8 mouse cellular contexts compared by ENCODE assay signal in genomic region chr19:5432992-5433852, GRCm38 (mm10). TPM values are rescaled to one million over a fixed set of nuclear protein-coding genes. Genes with fewer than 3 reads are reported as not detected.
DNase-seq lines count a peak whose midpoint lies in the region; ATAC-seq and TF ChIP-seq lines count a peak whose summit lies in the region.

No protein-coding gene starts in this region.

- no peaks in the 10 kb centered on the region for H3K27me3 ChIP-seq in intestine, embryonic 16.5 days (replicated peaks; ENCODE audit: control insufficient read depth, insufficient read depth, low read length)
- no peaks in the 10 kb centered on the region; the same call in 1 of the 2 replicates for H3K27me3 ChIP-seq in neural tube, embryonic 15.5 days (replicated peaks)

- H3K9me3 ChIP-seq in intestine, embryonic 16.5 days (ENCODE audit: control insufficient read depth, low read length) = no peaks in the 10 kb centered on the region
- H3K9me3 ChIP-seq in neural tube, embryonic 15.5 days (replicated peaks) = no peaks in the 10 kb centered on the region

- peak; percentile 43 for TF ChIP-seq CTCF in lung, adult 2 months (IDR thresholded peaks at IDR 0.05; ENCODE audit: insufficient read depth, low read length)

- TF ChIP-seq POLR2A in lung, adult 2 months (IDR thresholded peaks at IDR 0.05; ENCODE audit: borderline replicate concordance, extremely low read depth, low read depth, low read length) = no peak; the same call in 1 of the 2 replicates

- H3K9ac ChIP-seq in intestine, embryonic 16.5 days (ENCODE audit: low read depth, low read length) = peak overlapping the region; percentile 63
- peak overlapping the region; percentile 15; the same call in 1 of the 2 replicates for H3K9ac ChIP-seq in neural tube, embryonic 15.5 days (replicated peaks)

- intact Hi-C loops in gastrocnemius, postnatal 36 days (cut with DNase I) = loop anchor here (5.0 kb wide), 1 partner anchor 54 kb away; the partner anchor contains the start of gene Mus81
- intact Hi-C loops in gastrocnemius, postnatal 14 days (cut with DNase I; ENCODE audit: low total_unique reads) = no loop called here

- 6% methylated on average over 16 of the region's 16 CpGs for WGBS in intestine, embryonic 16.5 days
- WGBS in lung, adult 2 months = 1% methylated on average over 16 of the region's 16 CpGs
- WGBS in neural tube, embryonic 15.5 days = 12% methylated on average over 16 of the region's 16 CpGs

- peak overlapping the region; percentile 67; the same call in 1 of the 2 replicates for H3K27ac ChIP-seq in intestine, embryonic 16.5 days (ENCODE audit: low read length)
- H3K27ac ChIP-seq in neural tube, embryonic 15.5 days (replicated peaks) = peak overlapping the region; percentile 60

- H3K4me1 ChIP-seq in intestine, embryonic 16.5 days (ENCODE audit: control insufficient read depth, insufficient read depth, low read length) = peaks cover 13% of the 10 kb centered on the region
- H3K4me1 ChIP-seq in lung, adult 2 months (ENCODE audit: control insufficient read depth, insufficient read depth, low read length) = peaks cover 17% of the 10 kb centered on the region
- peaks cover 17% of the 10 kb centered on the region for H3K4me1 ChIP-seq in neural tube, embryonic 15.5 days

- H3K4me3 ChIP-seq in intestine, embryonic 16.5 days (ENCODE audit: low read length) = peak overlapping the region; percentile 38
- H3K4me3 ChIP-seq in lung, adult 2 months (replicated peaks; ENCODE audit: extremely low read depth, low read depth, low read length) = peak overlapping the region; percentile 45
- peak overlapping the region; percentile 21 for H3K4me3 ChIP-seq in neural tube, embryonic 15.5 days (replicated peaks)

- H3K36me3 ChIP-seq in intestine, embryonic 16.5 days (ENCODE audit: control insufficient read depth, insufficient read depth, low read length) = no peaks in the 10 kb centered on the region
- no peaks in the 10 kb centered on the region for H3K36me3 ChIP-seq in neural tube, embryonic 15.5 days

- peak overlapping the region; percentile 83 for H3K4me2 ChIP-seq in intestine, embryonic 16.5 days (ENCODE audit: low read depth, low read length)
- peak overlapping the region; percentile 58 for H3K4me2 ChIP-seq in neural tube, embryonic 15.5 days

- ATAC-seq in intestine, embryonic 16.5 days = peak; percentile 72
- ATAC-seq in neural tube, embryonic 15.5 days (ENCODE audit: low FRiP score) = no peak

- DNase-seq in gastrocnemius, adult 18-20 months (ENCODE audit: low spot score) = peak; percentile 47
- DNase-seq in gastrocnemius, postnatal 36 days = no peak
- DNase-seq in c-Kit-positive CD71-negative TER-119-negative erythroid progenitor cells, embryonic 14.5 days (ENCODE audit: low read depth) = peak; percentile 52
- DNase-seq in gastrocnemius, postnatal 14 days = peak; percentile 61
- peak; percentile 36 for DNase-seq in lung, adult 2 months
- DNase-seq in right cerebral cortex, adult 2 months (ENCODE audit: low spot score in 2 of 2) = no peak

RNA-seq across cellular contexts. Expression of gene AI837181, which starts 8.3 kb away (rescaled TPM):
- 10 to 100 TPM; 32.9 to 36.2 TPM for total RNA-seq in gastrocnemius, adult 18-20 months (2021)
- total RNA-seq in gastrocnemius, postnatal 36 days (2021) = 10 to 100 TPM; 32.7 to 33.6 TPM
- 10 to 100 TPM; 45.1 to 48.4 TPM for total RNA-seq in gastrocnemius, postnatal 14 days (2021)
- 10.2 and 16.8 TPM in 2 replicates for polyA plus RNA-seq in intestine, embryonic 16.5 days (2015; fragmentation: Nextera tagmentation; extraction: Ambion mirVana)
- polyA plus RNA-seq in lung, adult 2 months (2012; rRNA removed) = 85.2 and 86.7 TPM in 2 replicates
- 84.7 and 87.3 TPM in 2 replicates for polyA plus RNA-seq in neural tube, embryonic 15.5 days (2015; fragmentation: Nextera tagmentation; extraction: Ambion mirVana)

RNA-seq across cellular contexts. Expression of gene Drap1, which starts 8.4 kb away (rescaled TPM):
- total RNA-seq in gastrocnemius, adult 18-20 months (2021) = 100 to 1,000 TPM; 587 to 651 TPM
- total RNA-seq in gastrocnemius, postnatal 36 days (2021) = 100 to 1,000 TPM; 531 to 582 TPM
- 100 to 1,000 TPM; 550 to 558 TPM for total RNA-seq in gastrocnemius, postnatal 14 days (2021)
- polyA plus RNA-seq in intestine, embryonic 16.5 days (2015; fragmentation: Nextera tagmentation; extraction: Ambion mirVana) = 175 and 180 TPM in 2 replicates
- polyA plus RNA-seq in lung, adult 2 months (2012; rRNA removed) = 151 and 176 TPM in 2 replicates
- polyA plus RNA-seq in neural tube, embryonic 15.5 days (2015; fragmentation: Nextera tagmentation; extraction: Ambion mirVana) = 300 and 329 TPM in 2 replicates

RNA-seq across cellular contexts. Expression of gene Fosl1, which starts 14.1 kb away (rescaled TPM):
- total RNA-seq in gastrocnemius, adult 18-20 months (2021) = under 1 TPM; 0.17 to 0.34 TPM
- total RNA-seq in gastrocnemius, postnatal 36 days (2021) = not detected
- total RNA-seq in gastrocnemius, postnatal 14 days (2021) = not detected
- not detected in 2 replicates for polyA plus RNA-seq in intestine, embryonic 16.5 days (2015; fragmentation: Nextera tagmentation; extraction: Ambion mirVana)
- polyA plus RNA-seq in lung, adult 2 months (2012; rRNA removed) = 0.34 and 0.36 TPM in 2 replicates
- 0.45 TPM in 1 of 2 replicates, not detected in the other for polyA plus RNA-seq in neural tube, embryonic 15.5 days (2015; fragmentation: Nextera tagmentation; extraction: Ambion mirVana)

RNA-seq across cellular contexts. Expression of gene Ccdc85b, which starts 24.5 kb away (rescaled TPM):
- total RNA-seq in gastrocnemius, adult 18-20 months (2021) = 1 to 10 TPM; 4.0 to 5.1 TPM
- 1 to 10 TPM; 4.7 to 6.0 TPM for total RNA-seq in gastrocnemius, postnatal 36 days (2021)
- total RNA-seq in gastrocnemius, postnatal 14 days (2021) = 1 to 10 TPM; 6.4 to 7.2 TPM
- polyA plus RNA-seq in intestine, embryonic 16.5 days (2015; fragmentation: Nextera tagmentation; extraction: Ambion mirVana) = 5.0 and 5.4 TPM in 2 replicates
- 15.8 and 17.0 TPM in 2 replicates for polyA plus RNA-seq in lung, adult 2 months (2012; rRNA removed)
- polyA plus RNA-seq in neural tube, embryonic 15.5 days (2015; fragmentation: Nextera tagmentation; extraction: Ambion mirVana) = 12.6 and 15.0 TPM in 2 replicates

RNA-seq across cellular contexts. Expression of gene Fibp, which starts 27.2 kb away (rescaled TPM):
- 10 to 100 TPM; 33.7 to 38.5 TPM for total RNA-seq in gastrocnemius, adult 18-20 months (2021)
- 10 to 100 TPM; 35.2 to 41.5 TPM for total RNA-seq in gastrocnemius, postnatal 36 days (2021)
- total RNA-seq in gastrocnemius, postnatal 14 days (2021) = 10 to 100 TPM; 42.0 to 44.8 TPM
- polyA plus RNA-seq in intestine, embryonic 16.5 days (2015; fragmentation: Nextera tagmentation; extraction: Ambion mirVana) = 102 and 106 TPM in 2 replicates
- polyA plus RNA-seq in lung, adult 2 months (2012; rRNA removed) = 129 and 144 TPM in 2 replicates
- polyA plus RNA-seq in neural tube, embryonic 15.5 days (2015; fragmentation: Nextera tagmentation; extraction: Ambion mirVana) = 151 and 154 TPM in 2 replicates

Comparison
In these comparisons a context has a peak if more than half of its experiments do, and no peak if none do; other contexts are left out.
1. DNase-seq: peak in gastrocnemius, adult 18-20 months (single experiment), c-Kit-positive CD71-negative TER-119-negative erythroid progenitor cells, embryonic 14.5 days (single experiment), gastrocnemius, postnatal 14 days (single experiment) and lung, adult 2 months (single experiment); none in gastrocnemius, postnatal 36 days (0 of 2) and right cerebral cortex, adult 2 months (0 of 2).
2. Peak in every context shown above with its lines, with median percentiles within 50 percentile points of each other: H3K4me3 ChIP-seq.